Mouse (Mus musculus) ES-Bruce4 (cell line): ENCODE results near the gene Arhgef5. TPM values are rescaled to one million over a fixed set of nuclear protein-coding genes. Genes with fewer than 3 reads are reported as not detected.

Experiments used
- H3K27ac ChIP-seq: 2 replicates; pipeline ENCODE4 v1.5.1; 2012; ENCODE audit warnings: low read length, inconsistent platforms; ENCODE audit not compliant: insufficient read depth
- H3K27me3 ChIP-seq: 2 replicates; pipeline ENCODE4 v1.6.1; 2012; ENCODE audit warnings: mild to moderate bottlenecking, low read length, inconsistent platforms; ENCODE audit not compliant: control insufficient read depth, poor library complexity, insufficient read depth, severe bottlenecking
- H3K36me3 ChIP-seq: 2 replicates; pipeline ENCODE4 v1.6.1; 2012; ENCODE audit warnings: inconsistent platforms, mild to moderate bottlenecking, low read length, moderate library complexity; ENCODE audit not compliant: control insufficient read depth, poor library complexity, insufficient read depth, severe bottlenecking
- H3K4me1 ChIP-seq: one replicate; pipeline ENCODE4 v1.8.1; 2011; ENCODE audit warnings: low read length; ENCODE audit not compliant: control insufficient read depth, insufficient read depth
- H3K4me3 ChIP-seq: 2 replicates; pipeline ENCODE4 v1.5.1; 2011; ENCODE audit warnings: low read depth, mild to moderate bottlenecking, low read length
- H3K9ac ChIP-seq: 2 replicates; pipeline ENCODE4 v1.6.1; 2012; ENCODE audit warnings: low read depth, mild to moderate bottlenecking, inconsistent platforms; ENCODE audit not compliant: poor library complexity, severe bottlenecking
- H3K9me3 ChIP-seq: replicated peaks from 2 replicates; pipeline ENCODE4 v1.6.1; 2012; ENCODE audit warnings: mild to moderate bottlenecking, low read length, inconsistent platforms; ENCODE audit not compliant: control insufficient read depth, poor library complexity, insufficient read depth, severe bottlenecking
- CTCF ChIP-seq: IDR thresholded peaks from one replicate; pipeline ENCODE4 v1.8.1; 2011; ENCODE audit warnings: low read depth, low read length
- EP300 ChIP-seq: IDR thresholded peaks from 2 replicates; pipeline ENCODE4 v1.6.1; 2011; ENCODE audit warnings: low read depth, low read length; ENCODE audit not compliant: insufficient read depth
- POLR2A ChIP-seq: IDR thresholded peaks from one replicate; pipeline ENCODE4 v1.8.1; 2011; ENCODE audit warnings: low read length; ENCODE audit not compliant: insufficient read depth
- polyA plus RNA-seq: library from polyadenylated mRNA; stranded (reverse); fragments of >200 nt; gene quantifications from 2 replicates; pipeline ENCODE4 v1.2.4, GENCODE M21; 2011; ENCODE audit warnings: low read depth; ENCODE audit not compliant: missing spikeins, insufficient read depth, insufficient read length

Gene Arhgef5
- polyA plus RNA-seq, 1 experiment: 24.5 TPM

DNA sequence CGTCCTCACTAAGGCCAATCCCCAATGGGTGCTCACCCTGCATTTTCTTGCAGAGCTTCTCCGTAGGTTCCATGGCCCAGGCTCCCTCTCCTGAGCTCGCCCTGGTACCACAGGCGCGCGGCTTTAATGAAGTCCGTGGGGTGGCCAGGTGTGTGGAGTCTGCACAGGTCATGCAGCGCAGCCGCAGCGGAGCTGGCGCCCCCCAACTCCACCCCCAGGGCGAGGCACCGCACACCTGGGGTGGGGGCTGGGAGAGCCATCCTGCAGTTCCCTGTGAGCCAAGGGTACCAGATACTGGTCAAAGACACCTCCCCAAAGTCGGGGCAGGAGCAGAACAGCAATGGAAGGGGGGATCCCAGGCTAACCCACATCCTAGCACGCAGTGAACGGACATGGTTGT, 44.1 kb downstream of the Arhgef5 start, which contains the start of gene Nobox:
Nobox (minus strand) TSS at position 101 of the 400 bp plus-strand sequence.
- Histone ChIP-seq H3K9me3 (no peaks in the 10 kb centered on the region), H3K4me1 (no peaks in the 10 kb centered on the region), H3K36me3 (no peaks in the 10 kb centered on the region), H3K4me3 (peak within 1 kb of the TSS; percentile 12), H3K27me3 (0 out of 2 replicates have a peak, but pooled peaks cover 2% of the 10 kb centered on the region), H3K9ac (no peak within 1 kb of the TSS), H3K27ac (no peak within 1 kb of the TSS)
- TF ChIP-seq CTCF (no peak), EP300 (no peak), POLR2A (no peak)

DNA sequence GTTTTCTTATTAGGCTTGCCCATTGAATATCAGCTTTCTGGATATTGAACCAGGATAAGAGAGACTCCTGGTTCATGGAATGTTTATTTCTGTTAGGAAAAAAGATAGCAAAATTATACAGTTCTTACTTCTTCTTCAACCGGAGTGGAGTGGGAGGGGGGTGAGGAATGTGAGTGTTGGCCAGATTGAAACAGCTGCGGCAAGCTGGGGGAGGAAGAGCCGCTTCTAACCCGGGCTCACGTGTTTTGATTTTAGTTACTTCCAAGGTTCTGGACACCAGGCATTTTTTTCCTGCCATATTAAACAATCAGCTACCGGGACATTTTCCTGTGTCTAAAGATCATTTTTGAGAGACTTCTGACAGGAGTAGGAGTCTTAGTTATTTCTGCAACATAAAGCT, 44.7 kb downstream of the Arhgef5 start:
- Histone ChIP-seq H3K36me3 (no peaks in the 10 kb centered on the region), H3K9me3 (no peaks in the 10 kb centered on the region), H3K27me3 (0 out of 2 replicates have a peak, but pooled peaks cover 2% of the 10 kb centered on the region), H3K9ac (no peak overlapping the region), H3K4me1 (no peaks in the 10 kb centered on the region), H3K4me3 (no peak overlapping the region), H3K27ac (no peak overlapping the region)
- TF ChIP-seq EP300: no peak
- no peak for TF ChIP-seq CTCF
- TF ChIP-seq POLR2A: no peak

DNA sequence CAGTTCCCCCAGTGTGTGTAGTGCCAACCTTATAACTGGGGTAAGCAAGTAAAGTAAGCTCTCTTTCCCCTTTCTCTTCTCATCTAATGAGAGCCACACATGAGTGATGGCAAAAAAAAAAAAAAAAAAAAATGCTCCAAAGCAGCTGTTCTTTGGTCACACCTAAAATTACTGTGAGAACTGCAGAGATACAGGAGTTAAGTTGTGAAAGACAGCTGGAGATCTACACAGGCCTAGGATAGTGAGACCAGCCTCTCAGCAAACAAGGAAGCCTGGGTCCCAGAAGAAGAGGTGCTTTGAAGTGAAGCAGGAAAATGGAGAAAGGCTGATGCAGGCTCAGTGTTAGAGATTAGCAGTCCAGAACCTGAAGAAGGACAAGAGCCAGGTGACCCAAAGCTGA, 47.2 kb downstream of the Arhgef5 start:
- TF ChIP-seq CTCF (no peak), EP300 (no peak), POLR2A (no peak)
- Histone ChIP-seq H3K9ac (no peak overlapping the region), H3K4me3 (no peak overlapping the region), H3K36me3 (no peaks in the 10 kb centered on the region), H3K9me3 (no peaks in the 10 kb centered on the region), H3K27ac (no peak overlapping the region), H3K4me1 (no peaks in the 10 kb centered on the region), H3K27me3 (no peaks in the 10 kb centered on the region)

DNA sequence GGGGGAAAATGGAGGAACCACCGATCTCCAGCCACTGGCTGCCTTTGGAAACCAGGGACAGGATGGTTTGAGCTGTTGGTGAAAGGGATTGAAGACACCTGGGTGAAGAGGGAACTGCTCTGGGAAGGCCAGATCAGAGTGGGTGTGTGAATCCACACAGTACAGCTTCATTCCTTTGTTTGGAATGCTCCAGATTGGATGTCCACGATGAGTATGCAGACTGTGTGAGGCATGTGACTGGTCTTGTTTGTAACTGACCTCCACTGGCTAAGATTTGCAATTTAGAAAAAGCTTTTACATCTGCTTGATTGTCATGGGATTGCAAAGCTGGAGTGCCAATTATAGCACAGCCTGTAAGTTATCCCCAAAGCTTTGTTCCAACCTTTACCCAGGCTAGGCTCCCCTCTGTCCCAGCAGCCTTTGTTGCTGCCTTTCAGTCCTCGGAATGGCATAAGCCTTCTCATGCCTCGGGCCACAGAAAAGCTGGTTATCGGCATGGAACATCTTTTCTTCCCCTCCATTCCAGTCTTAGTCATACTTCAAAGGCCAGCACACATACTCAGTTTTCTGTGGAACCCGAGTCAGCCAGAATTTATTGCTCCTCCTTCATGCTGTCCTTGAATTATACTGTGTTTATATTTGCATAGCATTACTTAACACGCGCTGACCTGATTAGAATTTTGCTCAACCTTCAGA, 47.7 kb downstream of the Arhgef5 start:
- H3K9me3 ChIP-seq: no peaks in the 10 kb centered on the region
- no peaks in the 10 kb centered on the region for H3K36me3 ChIP-seq
- H3K4me3 ChIP-seq: no peak overlapping the region
- no peaks in the 10 kb centered on the region for H3K27me3 ChIP-seq
- H3K27ac ChIP-seq: no peak overlapping the region
- no peaks in the 10 kb centered on the region for H3K4me1 ChIP-seq
- no peak overlapping the region for H3K9ac ChIP-seq
- TF ChIP-seq EP300 (no peak), POLR2A (no peak), CTCF (no peak)

DNA sequence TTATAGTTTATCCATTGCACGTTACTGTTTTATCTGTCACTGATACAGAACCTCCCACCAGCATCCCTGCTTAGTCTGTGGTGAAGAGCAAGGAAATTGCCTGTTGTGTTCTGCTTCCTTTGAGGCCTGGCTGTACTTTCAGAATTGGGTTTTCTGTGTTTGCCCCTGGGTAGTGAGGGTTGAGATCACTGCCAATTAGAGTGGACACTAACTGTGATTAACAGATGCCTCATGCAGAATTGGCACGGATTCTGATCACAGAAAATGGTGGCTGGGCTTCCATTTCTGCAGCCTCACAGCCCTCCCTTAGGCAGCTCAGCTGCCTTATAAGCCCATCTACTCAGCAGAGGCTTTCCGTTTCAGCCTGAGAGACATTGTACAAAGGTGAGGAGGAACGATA, 68.1 kb downstream of the Arhgef5 start:
- Histone ChIP-seq H3K27me3 (no peaks in the 10 kb centered on the region), H3K27ac (no peak overlapping the region), H3K4me3 (no peak overlapping the region), H3K9ac (no peak overlapping the region), H3K4me1 (no peaks in the 10 kb centered on the region), H3K36me3 (no peaks in the 10 kb centered on the region), H3K9me3 (no peaks in the 10 kb centered on the region)
- TF ChIP-seq CTCF (no peak), POLR2A (no peak), EP300 (no peak)

DNA sequence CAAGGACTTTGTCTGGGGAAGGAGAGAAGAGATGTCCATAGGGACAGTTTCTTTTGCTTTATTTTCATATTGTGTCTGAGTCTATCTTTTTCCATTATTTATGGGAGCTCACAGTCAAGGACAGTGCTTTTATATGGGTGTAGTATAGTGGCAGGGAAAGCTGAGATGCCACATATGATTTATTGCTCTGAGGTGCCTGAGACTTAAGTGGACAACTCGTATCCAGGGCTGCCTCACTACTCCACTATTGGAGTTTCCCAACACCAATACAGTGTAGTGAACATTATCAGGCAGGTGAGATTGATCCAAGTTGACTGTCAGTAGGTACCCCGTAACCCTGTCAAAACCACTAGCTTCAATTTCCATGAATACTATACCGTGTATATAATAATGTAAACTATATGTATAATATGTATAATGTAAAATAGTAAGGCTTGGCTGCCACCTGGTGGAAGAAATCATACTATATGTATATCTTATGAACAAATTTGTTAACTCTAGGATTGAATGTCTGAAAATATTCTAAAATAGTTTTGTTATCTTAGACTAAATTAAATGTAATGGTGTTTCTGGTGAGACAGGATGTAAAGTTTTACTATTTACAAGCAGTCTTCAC, 70.3 kb downstream of the Arhgef5 start:
- no peaks in the 10 kb centered on the region for H3K27me3 ChIP-seq
- H3K9ac ChIP-seq: no peak overlapping the region
- H3K4me3 ChIP-seq: no peak overlapping the region
- no peaks in the 10 kb centered on the region for H3K4me1 ChIP-seq
- H3K27ac ChIP-seq: no peak overlapping the region
- no peaks in the 10 kb centered on the region for H3K9me3 ChIP-seq
- H3K36me3 ChIP-seq: no peaks in the 10 kb centered on the region
- TF ChIP-seq CTCF (no peak), POLR2A (no peak), EP300 (no peak)
